Mouse (Mus musculus) CH12.LX (cell line): ENCODE data around the gene Kcnh5. TPM values are rescaled to one million over a fixed set of nuclear protein-coding genes. Genes with fewer than 3 reads are reported as not detected.

Experiments
- DNase-seq: peaks from one replicate; pipeline ENCODE4 v3.0.0-alpha.2; 2013; ENCODE audit errors: extremely low read depth
- H3K27ac ChIP-seq: 2 replicates; pipeline ENCODE4 v1.5.1; 2012; ENCODE audit warnings: low read depth, mild to moderate bottlenecking, control low read depth, moderate library complexity; ENCODE audit not compliant: insufficient read depth
- H3K27me3 ChIP-seq: replicated peaks from 2 replicates; pipeline ENCODE3; 2012; ENCODE audit warnings: inconsistent platforms
- H3K36me3 ChIP-seq, 2 experiments: replicated peaks in 1 of 2; 2 replicates each; pipeline versions ENCODE3 to v1.6.1; 2012; ENCODE audit warnings: inconsistent platforms in 1 of 2, low read length in 1 of 2, mild to moderate bottlenecking in 1 of 2, mixed read lengths in 1 of 2, moderate library complexity in 1 of 2; ENCODE audit not compliant: control insufficient read depth in 1 of 2, insufficient read depth in 1 of 2
- H3K4me1 ChIP-seq, 2 experiments: 2 replicates each; pipeline ENCODE4 v1.6.1; 2012; ENCODE audit warnings: inconsistent platforms in 1 of 2, moderate library complexity in 1 of 2; ENCODE audit not compliant: insufficient read depth in 2 of 2, control insufficient read depth in 1 of 2
- H3K4me2 ChIP-seq: 2 replicates; pipeline ENCODE4 v1.6.1; 2012; ENCODE audit warnings: low read depth, mild to moderate bottlenecking, control low read depth; ENCODE audit not compliant: poor library complexity, insufficient read depth, severe bottlenecking
- H3K4me3 ChIP-seq, 3 experiments: fragments of 150-350 bp in 1 of 3; sonication (generic) in 1 of 3; replicated peaks in 1 of 3; 2 replicates each; pipeline versions ENCODE3 to v1.5.1; 2011 to 2012; ENCODE audit warnings: low read depth in 2 of 3, low read length in 2 of 3, mild to moderate bottlenecking in 2 of 3, moderate library complexity in 2 of 3, control low read depth in 1 of 3, improper control_type of control experiment in 1 of 3, inconsistent platforms in 1 of 3, mixed read lengths in 1 of 3; ENCODE audit not compliant: poor library complexity in 1 of 3
- H3K79me2 ChIP-seq: replicated peaks from 2 replicates; pipeline ENCODE4 v1.6.1; 2012; ENCODE audit warnings: mild to moderate bottlenecking, moderate library complexity; ENCODE audit not compliant: control insufficient read depth, poor library complexity, insufficient read depth, severe bottlenecking; ENCODE audit errors: extremely low read depth
- H3K9ac ChIP-seq: 2 replicates; pipeline ENCODE4 v1.6.1; 2012; ENCODE audit warnings: low read depth, mild to moderate bottlenecking, control low read depth, moderate library complexity; ENCODE audit not compliant: insufficient read depth
- H3K9me3 ChIP-seq: replicated peaks from 2 replicates; pipeline ENCODE3; 2012; ENCODE audit warnings: low read length, inconsistent platforms, mixed read lengths
- BHLHE40 ChIP-seq: IDR thresholded peaks from 2 replicates; pipeline ENCODE4 v1.6.1; 2011; ENCODE audit warnings: mild to moderate bottlenecking, low read depth, low read length, improper control_type of control experiment
- CHD1 ChIP-seq: IDR thresholded peaks from 2 replicates; pipeline ENCODE4 v1.6.1; 2012; ENCODE audit warnings: low read depth, low read length, improper control_type of control experiment, inconsistent platforms
- CTCF ChIP-seq, 2 experiments: IDR thresholded peaks in 1 of 2; conservative IDR thresholded peaks in 1 of 2; 2 replicates each; pipeline ENCODE4 v1.5.1; 2011 to 2012; ENCODE audit warnings: low read depth in 2 of 2, low read length in 2 of 2, improper control_type of control experiment in 1 of 2, inconsistent platforms in 1 of 2, mild to moderate bottlenecking in 1 of 2, moderate library complexity in 1 of 2
- E2F4 ChIP-seq: IDR thresholded peaks from 2 replicates; pipeline ENCODE4 v1.6.1; 2011; ENCODE audit warnings: low read depth, low read length, improper control_type of control experiment; ENCODE audit not compliant: insufficient replicate concordance
- EP300 ChIP-seq: IDR thresholded peaks from 2 replicates; pipeline ENCODE4 v1.6.1; 2011; ENCODE audit warnings: low read length, improper control_type of control experiment
- ETS1 ChIP-seq: conservative IDR thresholded peaks from 2 replicates; pipeline ENCODE4 v1.6.1; 2012; ENCODE audit warnings: low read depth, mild to moderate bottlenecking, inconsistent platforms, low read length, improper control_type of control experiment, moderate library complexity
- GABPA ChIP-seq: IDR thresholded peaks from 2 replicates; pipeline ENCODE4 v1.6.1; 2012; ENCODE audit warnings: low read depth, low read length, improper control_type of control experiment, inconsistent platforms; ENCODE audit not compliant: insufficient replicate concordance
- HCFC1 ChIP-seq: IDR thresholded peaks from 2 replicates; pipeline ENCODE4 v1.6.1; 2012; ENCODE audit warnings: low read depth, mild to moderate bottlenecking, inconsistent platforms, low read length, improper control_type of control experiment
- JUN ChIP-seq: IDR thresholded peaks from 2 replicates; pipeline ENCODE4 v1.6.1; 2011; ENCODE audit warnings: low read depth, mild to moderate bottlenecking, low read length, improper control_type of control experiment, moderate library complexity; ENCODE audit not compliant: insufficient read depth
- JUND ChIP-seq: conservative IDR thresholded peaks from 2 replicates; pipeline ENCODE4 v1.6.1; 2011; ENCODE audit warnings: low read depth, low read length, improper control_type of control experiment
- KAT2A ChIP-seq: IDR thresholded peaks from 2 replicates; pipeline ENCODE4 v1.6.1; 2012; ENCODE audit warnings: low read length, improper control_type of control experiment, inconsistent platforms; ENCODE audit not compliant: insufficient replicate concordance
- MAFK ChIP-seq: IDR thresholded peaks from 2 replicates; pipeline ENCODE4 v1.6.1; 2011; ENCODE audit warnings: low read length, improper control_type of control experiment; ENCODE audit not compliant: insufficient replicate concordance
- MAX ChIP-seq: IDR thresholded peaks from 2 replicates; pipeline ENCODE4 v1.6.1; 2011; ENCODE audit warnings: low read length, improper control_type of control experiment
- NRF1 ChIP-seq: IDR thresholded peaks from 2 replicates; pipeline ENCODE4 v1.6.1; 2014; ENCODE audit warnings: low read depth, mild to moderate bottlenecking, inconsistent platforms, low read length, improper control_type of control experiment, moderate library complexity
- PAX5 ChIP-seq: IDR thresholded peaks from 2 replicates; pipeline ENCODE4 v1.6.1; 2012; ENCODE audit warnings: low read length, inconsistent platforms, mixed read lengths
- POLR2AphosphoS2 ChIP-seq: IDR thresholded peaks from 2 replicates; pipeline ENCODE4 v1.6.1; 2011; ENCODE audit warnings: low read depth, low read length, improper control_type of control experiment
- SIN3A ChIP-seq: IDR thresholded peaks from 2 replicates; pipeline ENCODE4 v1.6.1; 2012; ENCODE audit warnings: low read length, improper control_type of control experiment, inconsistent platforms
- TBP ChIP-seq: conservative IDR thresholded peaks from 2 replicates; pipeline ENCODE4 v1.6.1; 2011; ENCODE audit warnings: low read depth, low read length, improper control_type of control experiment
- TCF12 ChIP-seq: IDR thresholded peaks from 2 replicates; pipeline ENCODE4 v1.6.1; 2014; ENCODE audit warnings: low read depth, mild to moderate bottlenecking, inconsistent platforms, low read length, improper control_type of control experiment
- UBTF ChIP-seq: IDR thresholded peaks from 2 replicates; pipeline ENCODE4 v1.6.1; 2012; ENCODE audit warnings: low read depth, mild to moderate bottlenecking, inconsistent platforms, low read length, improper control_type of control experiment, moderate library complexity
- USF1 ChIP-seq: IDR thresholded peaks from 2 replicates; pipeline ENCODE4 v1.6.1; 2014; ENCODE audit warnings: low read depth, mild to moderate bottlenecking, inconsistent platforms, low read length, improper control_type of control experiment
- USF2 ChIP-seq: conservative IDR thresholded peaks from 2 replicates; pipeline ENCODE4 v1.6.1; 2011; ENCODE audit warnings: low read depth, low read length, improper control_type of control experiment
- ZKSCAN1 ChIP-seq: IDR thresholded peaks from 2 replicates; pipeline ENCODE4 v1.6.1; 2012; ENCODE audit warnings: low read depth, inconsistent platforms, low read length, improper control_type of control experiment, borderline replicate concordance
- ZMIZ1 ChIP-seq: IDR thresholded peaks from 2 replicates; pipeline ENCODE4 v1.6.1; 2012; ENCODE audit warnings: low read depth, mild to moderate bottlenecking, inconsistent platforms, low read length, improper control_type of control experiment
- dilution Hi-C: fragments of 300-500 bp; cut with MboI; formaldehyde crosslinking; loops from 2 replicates; pipeline ENCODE4 v1.14.3; 2020; ENCODE audit warnings: low sequenced_read_pairs; ENCODE audit not compliant: extremely low pct_unique_long_range_greater_than_20kb, extremely low pct_ligation_motif_present
- in situ Hi-C: fragments of 300-500 bp; cut with MboI; formaldehyde crosslinking; loops from 3 replicates; pipeline ENCODE4 v1.14.3; 2019; ENCODE audit warnings: low sequenced_read_pairs, low pct_ligation_motif_present, low pct_unique_long_range_greater_than_20kb, mixed read lengths
- polyA plus RNA-seq: library from polyadenylated mRNA; unstranded; fragments of >175 nt; gene quantifications from 2 replicates; pipeline ENCODE4 v1.2.1, GENCODE M21; 2012; ENCODE audit warnings: low read depth; ENCODE audit not compliant: insufficient read length
- total RNA-seq, 2 experiments: library from RNA; depleted of rRNA; stranded (reverse); fragments of 300-350 nt in 1 of 2; fragments of >200 nt in 1 of 2; gene quantifications; 2 replicates each; pipeline ENCODE4 v1.2.3; 2012 to 2014

The Kcnh5 gene
- total and polyA plus RNA-seq, 3 experiments, result 0.04 TPM; not detected in 2

GRCm38 (mm10) chr12:74849912-74850311 lies 327.2 kb downstream of the Kcnh5 start:
- Histone ChIP-seq H3K4me3 (no peak overlapping the region), H3K79me2 (no peaks in the 10 kb centered on the region), H3K27ac (no peak overlapping the region), H3K9ac (no peak overlapping the region), H3K9me3 (no peaks in the 10 kb centered on the region), H3K27me3 (no peaks in the 10 kb centered on the region), H3K4me2 (no peak overlapping the region), H3K36me3 (no peaks in the 10 kb centered on the region), H3K4me1 (no peaks in the 10 kb centered on the region)
- dilution Hi-C loops (no loop called here), in situ Hi-C loops (no loop called here)
- no peak for TF ChIP-seq ETS1
- TF ChIP-seq TCF12, result no peak
- TF ChIP-seq NRF1, result no peak
- TF ChIP-seq USF2, result no peak
- no peak for TF ChIP-seq MAX
- no peak for TF ChIP-seq BHLHE40
- TF ChIP-seq PAX5, result no peak
- TF ChIP-seq MAFK, result no peak
- TF ChIP-seq TBP, result no peak
- no peak for TF ChIP-seq UBTF
- TF ChIP-seq CHD1, result no peak
- TF ChIP-seq GABPA, result no peak
- no peak for TF ChIP-seq ZKSCAN1
- TF ChIP-seq E2F4, result no peak
- no peak for TF ChIP-seq EP300
- DNase-seq, result no peak

- H3K4me1 ChIP-seq, result no peaks in the 10 kb centered on the region
- H3K4me3 ChIP-seq, result no peak overlapping the region
- in situ Hi-C loops, result no loop called here
- H3K4me2 ChIP-seq, result no peak overlapping the region
- H3K9me3 ChIP-seq, result no peaks in the 10 kb centered on the region
- no peaks in the 10 kb centered on the region for H3K36me3 ChIP-seq
- no peak for DNase-seq
- H3K9ac ChIP-seq, result no peak overlapping the region
- no peak overlapping the region for H3K27ac ChIP-seq
- no peaks in the 10 kb centered on the region for H3K79me2 ChIP-seq
- no peak for TF ChIP-seq ETS1
- no peak for TF ChIP-seq POLR2AphosphoS2
- TF ChIP-seq BHLHE40, result no peak
- no peak for TF ChIP-seq CTCF (conservative IDR thresholded peaks at IDR 0.05 in 1 of 2, IDR thresholded peaks at IDR 0.05 in 1 of 2; ENCODE audit: low read depth in 2 of 2, low read length in 2 of 2)
- no peak for TF ChIP-seq PAX5
- no peak for TF ChIP-seq TBP
- TF ChIP-seq JUN, result no peak
- no peak for TF ChIP-seq UBTF
- TF ChIP-seq JUND, result no peak
- no peak for TF ChIP-seq NRF1
- no peak for TF ChIP-seq HCFC1
- TF ChIP-seq ZMIZ1, result no peak
- TF ChIP-seq KAT2A, result no peak
- TF ChIP-seq USF2, result no peak
- no peak for TF ChIP-seq USF1
- no peak for TF ChIP-seq E2F4
- TF ChIP-seq CHD1, result no peak
- no peak for TF ChIP-seq TCF12
- TF ChIP-seq SIN3A, result no peak
- TF ChIP-seq, all 38 proteins: peak for 0
- H3K27me3 ChIP-seq, result no peaks in the 10 kb centered on the region
- dilution Hi-C loops, result no loop called here
Observed at GRCm38 (mm10) chr12:74848611-74849347, 328.4 kb downstream of the Kcnh5 start.
